Mouse (Mus musculus) hindbrain, postnatal 0 days (tissue): Measurements from ENCODE around the gene As3mt. TPM values are rescaled to one million over a fixed set of nuclear protein-coding genes. Genes with fewer than 3 reads are reported as not detected.
"Not testable (repeated sequence)": the region's sequence is repeated elsewhere in the genome, so short reads cannot be mapped to it uniquely, and the experiment has no call there.

Experiments used
- ATAC-seq: fragments of 200-750 bp; cut with Nextera tagmentation; 2 replicates; pipeline ENCODE4 v1.8.0; 2017; ENCODE audit warnings: mild to moderate bottlenecking, moderate TSS enrichment, moderate library complexity
- DNase-seq: peaks from one replicate; pipeline ENCODE4 v3.0.0-alpha.2; 2015; ENCODE audit warnings: low spot score
- H3K27ac ChIP-seq: fragments of 300-500 bp; sonication (generic); 2 replicates; pipeline ENCODE4 v1.5.1; 2014; ENCODE audit warnings: mild to moderate bottlenecking
- H3K27me3 ChIP-seq: fragments of 300-500 bp; sonication (generic); 2 replicates; pipeline ENCODE4 v1.6.1; 2014; ENCODE audit warnings: low read length, mixed read lengths; ENCODE audit not compliant: insufficient read depth
- H3K36me3 ChIP-seq: fragments of 300-500 bp; sonication (generic); 2 replicates; pipeline ENCODE4 v1.6.1; 2014; ENCODE audit warnings: low read length, mixed read lengths; ENCODE audit not compliant: insufficient read depth
- H3K4me1 ChIP-seq: fragments of 300-500 bp; sonication (generic); 2 replicates; pipeline ENCODE4 v1.6.1; 2014; ENCODE audit warnings: antibody characterized with exemption, low read length, mixed read lengths; ENCODE audit not compliant: insufficient read depth
- H3K4me2 ChIP-seq: fragments of 300-500 bp; sonication (generic); 2 replicates; pipeline ENCODE4 v1.6.1; 2014; ENCODE audit warnings: low read depth, mild to moderate bottlenecking, low read length, moderate library complexity, mixed read lengths
- H3K4me3 ChIP-seq: fragments of 300-500 bp; sonication (generic); 2 replicates; pipeline ENCODE4 v1.5.1; 2014; ENCODE audit warnings: low read length
- H3K9ac ChIP-seq: fragments of 300-500 bp; sonication (generic); replicated peaks from 2 replicates; pipeline ENCODE4 v1.6.1; 2014; ENCODE audit warnings: mild to moderate bottlenecking, low read length, moderate library complexity, mixed read lengths
- H3K9me3 ChIP-seq: fragments of 300-500 bp; sonication (generic); 2 replicates; pipeline ENCODE4 v1.6.1; 2016; ENCODE audit warnings: low read length, mixed read lengths
- CTCF ChIP-seq: IDR thresholded peaks from 2 replicates; pipeline ENCODE4 v1.5.1; 2016; ENCODE audit warnings: antibody characterized with exemption, control low read depth, low read depth
- WGBS: fragments of 180-500 bp; shearing (Covaris S2); extraction: QIAGEN DNeasy Blood & Tissue Kit; methylation state at CpG from one replicate; pipeline ENCODE4 v1.1.7; 2014; 5-methylcytosine and 5-hydroxymethylcytosine counted together
- polyA plus RNA-seq: library from polyadenylated mRNA; unstranded; fragments of >200 nt; fragmentation: Nextera tagmentation; extraction: Ambion mirVana; gene quantifications from 2 replicates; pipeline ENCODE4 v1.2.1, GENCODE M21; 2015
- total RNA-seq: library from RNA; depleted of rRNA; stranded (reverse); fragments of >200 nt; gene quantifications from 2 replicates; pipeline ENCODE4 v1.2.3, GENCODE M21; 2014; rRNA removed

Gene As3mt
- total and polyA plus RNA-seq, 2 experiments from 2014 or later = 19.0 to 32.9 TPM

DNA sequence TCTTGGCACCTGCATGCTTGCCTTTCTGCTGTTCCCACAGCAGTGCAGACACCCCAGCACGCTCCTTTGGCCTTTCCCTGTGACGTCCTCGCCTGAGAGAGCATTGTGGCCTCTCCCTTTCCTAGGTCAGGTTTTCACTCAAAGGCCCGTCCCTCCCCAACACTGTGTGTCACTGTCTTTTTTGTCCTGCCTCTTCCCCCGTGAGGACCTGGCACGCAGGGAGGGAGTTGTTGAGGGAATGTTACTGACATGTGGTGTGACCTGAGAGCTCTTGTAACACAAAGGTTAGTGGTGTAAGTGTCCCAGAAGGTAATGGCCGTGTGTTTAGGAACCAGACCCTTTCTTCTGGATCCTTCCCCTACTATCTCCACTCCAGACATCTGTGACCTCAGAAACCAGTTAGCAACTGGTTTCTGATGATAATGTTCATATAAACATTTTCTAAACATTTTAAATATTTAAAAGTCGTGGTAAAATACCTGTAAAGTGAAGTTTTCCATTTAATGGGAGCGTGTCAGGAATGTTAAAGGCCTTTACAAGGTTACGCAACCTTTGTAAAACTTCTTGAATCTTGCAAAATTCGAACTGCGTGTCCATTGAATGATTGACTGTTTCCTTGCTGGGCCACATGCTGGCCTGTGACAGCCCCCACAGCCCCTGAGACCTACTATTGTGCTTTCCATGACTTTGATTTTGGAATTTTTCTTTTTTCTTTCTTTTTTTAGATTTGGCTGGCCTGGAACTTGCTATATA, 70.8 kb downstream of the As3mt start:
- Histone ChIP-seq H3K4me3 (no peak overlapping the region), H3K9ac (no peak overlapping the region), H3K27ac (no peak overlapping the region), H3K27me3 (no peaks in the 10 kb centered on the region), H3K4me2 (no peak overlapping the region), H3K36me3 (no peaks in the 10 kb centered on the region), H3K9me3 (no peaks in the 10 kb centered on the region), H3K4me1 (no peaks in the 10 kb centered on the region)
- ATAC-seq = no peak
- DNase-seq = no peak
- 68% methylated on average over 12 of the region's 12 CpGs for WGBS
- no peak for TF ChIP-seq CTCF

DNA sequence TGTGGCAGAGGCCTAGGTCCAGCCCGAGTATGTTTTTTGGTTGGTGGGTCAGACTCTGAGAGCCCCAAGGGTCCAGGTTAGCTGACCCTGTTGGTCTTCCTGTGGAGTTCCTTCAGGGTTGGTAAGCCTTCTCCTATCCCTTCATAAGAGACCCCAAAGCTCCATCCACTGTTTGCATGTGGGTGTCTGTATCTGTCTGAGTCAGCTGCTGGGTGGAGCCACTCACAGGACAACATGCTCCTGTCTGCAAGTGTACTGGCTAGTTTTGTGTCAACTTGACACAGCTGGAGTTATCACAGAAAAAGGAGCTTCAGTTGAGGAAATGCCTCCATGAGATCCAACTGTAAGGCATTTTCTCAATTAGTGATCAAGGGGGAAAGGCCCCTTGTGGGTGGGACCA, 71.9 kb downstream of the As3mt start:
- WGBS = 95% methylated on average over 1 of the region's 1 CpGs
- H3K4me3 ChIP-seq, DNase-seq, H3K27ac ChIP-seq, H3K4me2 ChIP-seq, H3K9me3 ChIP-seq, ATAC-seq, H3K9ac ChIP-seq, H3K36me3 ChIP-seq, H3K27me3 ChIP-seq, H3K4me1 ChIP-seq: not testable (repeated sequence)

DNA sequence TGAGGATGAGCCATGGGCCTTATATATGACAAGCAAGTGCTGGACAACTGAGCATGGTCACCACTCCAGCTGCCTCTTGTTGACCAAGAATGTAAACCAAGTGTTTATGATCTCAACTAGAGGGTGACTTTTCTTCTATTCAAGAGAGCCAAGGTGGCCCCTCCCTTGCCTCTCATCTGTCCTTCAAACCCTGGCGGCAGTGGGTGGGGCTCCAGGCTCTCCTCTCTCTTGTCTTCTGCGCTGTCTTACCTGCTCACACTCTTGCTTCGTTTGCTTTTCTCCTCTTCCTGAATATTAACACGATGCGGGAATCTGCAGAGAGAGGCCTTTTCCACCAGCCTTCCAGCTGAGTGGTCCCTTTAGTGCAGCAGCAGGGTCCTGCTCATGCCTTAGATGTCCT, 76.8 kb downstream of the As3mt start:
- no peak overlapping the region for H3K27ac ChIP-seq
- no peak for TF ChIP-seq CTCF
- H3K27me3 ChIP-seq = no peaks in the 10 kb centered on the region
- WGBS = 65% methylated on average over 5 of the region's 5 CpGs
- no peak overlapping the region for H3K4me3 ChIP-seq
- no peak overlapping the region for H3K4me2 ChIP-seq
- H3K36me3 ChIP-seq = no peaks in the 10 kb centered on the region
- H3K4me1 ChIP-seq = no peaks in the 10 kb centered on the region
- DNase-seq = no peak
- no peaks in the 10 kb centered on the region for H3K9me3 ChIP-seq
- no peak for ATAC-seq
- H3K9ac ChIP-seq = no peak overlapping the region

DNA sequence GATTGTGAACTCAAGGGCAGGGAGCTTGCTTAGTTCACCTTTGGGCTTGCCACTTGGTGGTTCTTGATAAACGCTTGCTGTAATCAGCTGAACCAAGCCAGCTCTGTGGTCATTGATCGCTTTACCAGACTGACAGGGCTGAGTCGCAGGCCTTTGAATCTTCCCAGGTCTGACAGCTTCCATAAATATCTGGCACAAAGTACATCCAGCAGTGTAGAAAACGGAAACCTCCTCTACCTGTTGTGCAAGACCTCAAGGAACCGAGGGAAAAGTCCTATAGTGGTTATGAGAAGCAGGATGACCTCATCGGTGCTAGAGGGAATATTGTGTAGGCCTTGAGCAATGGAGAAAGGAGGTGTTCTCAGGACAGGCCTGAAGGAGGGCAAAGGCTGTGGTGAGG, 77.2 kb downstream of the As3mt start:
- Histone ChIP-seq H3K27me3 (no peaks in the 10 kb centered on the region), H3K4me2 (no peak overlapping the region), H3K9me3 (no peaks in the 10 kb centered on the region), H3K4me1 (no peaks in the 10 kb centered on the region), H3K9ac (no peak overlapping the region), H3K27ac (no peak overlapping the region), H3K4me3 (no peak overlapping the region), H3K36me3 (no peaks in the 10 kb centered on the region)
- DNase-seq (no peak), ATAC-seq (no peak)
- no peak for TF ChIP-seq CTCF
- WGBS = 85% methylated on average over 6 of the region's 6 CpGs

DNA sequence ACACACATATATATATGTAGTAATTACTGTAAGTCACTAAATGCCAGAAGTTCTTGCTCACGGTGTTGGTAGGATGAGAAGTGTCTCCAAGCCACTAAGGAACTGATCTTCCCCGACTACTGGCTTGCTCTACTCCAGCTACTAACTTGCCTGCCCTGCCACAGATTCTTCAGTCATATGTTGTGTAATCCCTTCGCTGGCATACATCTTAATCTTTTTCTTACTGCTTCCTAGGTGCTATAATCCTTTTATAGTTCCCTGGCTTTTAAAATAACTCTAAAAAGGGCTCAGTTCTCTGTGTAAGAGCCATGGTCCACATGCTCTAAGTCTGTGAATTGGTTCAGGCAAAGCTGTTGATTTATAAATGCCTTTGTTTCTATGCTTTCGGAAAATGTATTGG, 78.4 kb downstream of the As3mt start:
- DNase-seq = no peak

DNA sequence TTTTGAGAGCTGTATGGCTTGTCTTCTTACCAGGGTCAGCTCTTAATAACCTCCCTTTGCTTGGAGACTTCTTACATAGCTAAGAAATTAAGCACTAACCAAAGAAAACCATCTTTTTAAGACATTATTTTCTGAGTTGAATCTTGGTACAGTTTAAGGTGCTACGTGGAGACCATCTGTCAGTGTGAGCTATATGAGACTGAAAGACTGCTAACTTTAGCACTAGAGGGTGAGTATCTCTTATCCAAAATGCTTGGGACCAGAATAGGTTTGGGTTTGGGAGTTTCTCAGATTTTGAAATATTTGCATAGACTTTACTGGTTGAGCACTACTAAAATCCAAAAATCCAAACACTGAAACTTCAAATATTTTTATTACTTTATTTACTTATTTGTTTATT, 82.5 kb downstream of the As3mt start:
- no peak for TF ChIP-seq CTCF
- no peaks in the 10 kb centered on the region for H3K4me1 ChIP-seq
- no peaks in the 10 kb centered on the region for H3K36me3 ChIP-seq
- H3K4me2 ChIP-seq = no peak overlapping the region
- DNase-seq = no peak
- ATAC-seq = no peak
- 93% methylated on average over 1 of the region's 1 CpGs for WGBS
- H3K27me3 ChIP-seq = no peaks in the 10 kb centered on the region
- no peak overlapping the region for H3K9ac ChIP-seq
- H3K9me3 ChIP-seq = no peaks in the 10 kb centered on the region
- H3K27ac ChIP-seq = no peak overlapping the region
- no peak overlapping the region for H3K4me3 ChIP-seq

More for the DNA sequence above, 78.4 kb downstream of the As3mt start:
- no peak for TF ChIP-seq CTCF
- Histone ChIP-seq H3K27me3 (no peaks in the 10 kb centered on the region), H3K27ac (no peak overlapping the region), H3K4me2 (no peak overlapping the region), H3K9ac (no peak overlapping the region), H3K4me3 (no peak overlapping the region), H3K4me1 (no peaks in the 10 kb centered on the region), H3K36me3 (no peaks in the 10 kb centered on the region), H3K9me3 (no peaks in the 10 kb centered on the region)
- WGBS = 79% methylated on average over 4 of the region's 4 CpGs
- no peak for ATAC-seq

Other genes starting within 250 kb of the As3mt start
- 108 and 115 TPM in 2 replicates for gene Trim8, start 205.8 kb upstream of the As3mt start, total RNA-seq
- 28.8 and 29.7 TPM in 2 replicates for gene Trim8, start 205.8 kb upstream of the As3mt start, polyA plus RNA-seq
- 66.2 and 71.1 TPM in 2 replicates for gene Arl3, start 134.3 kb upstream of the As3mt start, total RNA-seq
- gene Arl3, start 134.3 kb upstream of the As3mt start, polyA plus RNA-seq = 220 and 224 TPM in 2 replicates
- 8.1 and 10.2 TPM in 2 replicates for gene Sfxn2, start 134.1 kb upstream of the As3mt start, total RNA-seq
- 12.0 and 13.0 TPM in 2 replicates for gene Sfxn2, start 134.1 kb upstream of the As3mt start, polyA plus RNA-seq
- gene Wbp1l, start 108.4 kb upstream of the As3mt start, total RNA-seq = 52.3 and 56.9 TPM in 2 replicates
- 30.3 and 31.6 TPM in 2 replicates for gene Wbp1l, start 108.4 kb upstream of the As3mt start, polyA plus RNA-seq
- gene Cyp17a1, start 34.3 kb upstream of the As3mt start, total RNA-seq = not detected in 2 replicates
- not detected in 2 replicates for gene Cyp17a1, start 34.3 kb upstream of the As3mt start, polyA plus RNA-seq
- 9.3 and 11.2 TPM in 2 replicates for gene Borcs7, start 17.6 kb upstream of the As3mt start, total RNA-seq
- 37.1 and 38.9 TPM in 2 replicates for gene Borcs7, start 17.6 kb upstream of the As3mt start, polyA plus RNA-seq
- 45.7 and 47.2 TPM in 2 replicates for gene Cnnm2, start 54.1 kb downstream of the As3mt start, total RNA-seq
- 9.5 and 9.6 TPM in 2 replicates for gene Cnnm2, start 54.1 kb downstream of the As3mt start, polyA plus RNA-seq